Mouse (Mus musculus) stomach, embryonic 15.5 days (tissue): ENCODE measurements around the gene Hamp. TPM values are rescaled to one million over a fixed set of nuclear protein-coding genes. Genes with fewer than 3 reads are reported as not detected.

ENCODE experiments used
- ATAC-seq: fragments of 200-750 bp; cut with Nextera tagmentation; 2 replicates; pipeline ENCODE4 v1.8.0; 2017; ENCODE audit warnings: low read depth, moderate number of reproducible peaks, moderate TSS enrichment; ENCODE audit not compliant: insufficient read depth, low FRiP score
- H3K27ac ChIP-seq: fragments of 300-500 bp; sonication (generic); 2 replicates; pipeline ENCODE4 v1.5.1; 2015; ENCODE audit warnings: mild to moderate bottlenecking, inconsistent platforms
- H3K27me3 ChIP-seq: fragments of 300-500 bp; sonication (generic); replicated peaks from 2 replicates; pipeline ENCODE4 v1.6.1; 2015; ENCODE audit warnings: inconsistent platforms
- H3K36me3 ChIP-seq: fragments of 300-500 bp; sonication (generic); 2 replicates; pipeline ENCODE4 v1.6.1; 2015; ENCODE audit warnings: inconsistent platforms
- H3K4me1 ChIP-seq: fragments of 300-500 bp; sonication (generic); 2 replicates; pipeline ENCODE4 v1.6.1; 2015; ENCODE audit warnings: inconsistent platforms
- H3K4me2 ChIP-seq: fragments of 300-500 bp; sonication (generic); 2 replicates; pipeline ENCODE4 v1.6.1; 2015; ENCODE audit warnings: mild to moderate bottlenecking, inconsistent platforms
- H3K4me3 ChIP-seq: fragments of 300-500 bp; sonication (generic); replicated peaks from 2 replicates; pipeline ENCODE4 v1.5.1; 2015; ENCODE audit warnings: inconsistent platforms
- H3K9ac ChIP-seq: fragments of 300-500 bp; sonication (generic); 2 replicates; pipeline ENCODE4 v1.6.1; 2015; ENCODE audit warnings: inconsistent platforms
- H3K9me3 ChIP-seq: fragments of 300-500 bp; sonication (generic); 2 replicates; pipeline ENCODE4 v1.6.1; 2016; ENCODE audit warnings: inconsistent platforms
- WGBS: fragments of 180-500 bp; shearing (Covaris S2); methylation state at CpG from one replicate; pipeline ENCODE4 v1.1.7; 2015; 5-methylcytosine and 5-hydroxymethylcytosine counted together
- polyA plus RNA-seq: library from polyadenylated mRNA; unstranded; fragments of >200 nt; fragmentation: Nextera tagmentation; extraction: Ambion mirVana; gene quantifications from 2 replicates; pipeline ENCODE4 v1.2.1, GENCODE M21; 2015

Hamp gene
- polyA plus RNA-seq: 0.39 and 1.8 TPM in 2 replicates

DNA sequence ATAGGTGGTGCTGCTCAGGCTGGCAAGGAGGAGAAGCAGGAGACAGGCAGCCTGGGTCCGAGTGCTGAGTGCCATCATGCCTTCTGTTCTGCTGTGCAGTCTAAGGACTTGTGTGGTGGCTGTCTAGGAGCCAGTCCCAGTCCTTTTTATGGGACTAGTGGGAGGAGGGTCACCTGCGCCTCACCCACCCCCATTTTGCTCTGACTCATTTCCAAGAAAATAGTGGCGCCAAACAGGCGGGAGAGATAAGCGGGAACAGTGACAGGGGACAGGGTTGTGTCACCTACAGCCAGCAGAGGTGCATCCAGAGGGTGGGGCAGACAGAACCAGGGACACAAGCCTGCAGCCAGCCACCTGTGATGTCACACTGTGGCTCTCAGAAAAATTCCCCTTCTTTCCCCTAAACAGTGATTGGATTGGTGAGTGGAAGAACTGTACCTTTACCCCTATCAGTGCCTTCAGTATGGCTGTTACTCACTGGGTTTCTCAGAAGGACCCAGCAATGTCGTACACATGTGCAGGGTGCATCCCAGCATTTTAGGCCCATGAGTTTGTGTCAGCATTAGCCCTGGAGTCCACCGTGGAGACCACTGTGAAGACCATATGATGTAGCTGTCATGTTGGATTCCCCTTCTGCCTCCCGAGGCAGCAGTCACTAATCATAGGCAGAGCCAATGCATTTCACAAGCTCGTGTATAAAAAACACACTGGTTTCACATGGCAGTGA, at the start of gene Hamp:
Hamp (minus strand) TSS at position 124 of the 727 bp plus-strand sequence.
- Histone ChIP-seq H3K4me2 (no peak within 1 kb of the TSS), H3K9me3 (no peaks in the 10 kb centered on the region), H3K4me3 (no peak within 1 kb of the TSS), H3K4me1 (no peaks in the 10 kb centered on the region), H3K27ac (no peak within 1 kb of the TSS), H3K9ac (no peak within 1 kb of the TSS), H3K36me3 (0 out of 2 replicates have a peak, but pooled peaks cover 2% of the 10 kb centered on the region), H3K27me3 (no peaks in the 10 kb centered on the region)
- ATAC-seq: no peak
- 59% methylated on average over 9 of the region's 9 CpGs for WGBS

GRCm38 (mm10) chr7:30992148-30992547, 48.3 kb upstream of the Hamp start:
- H3K27me3 ChIP-seq: no peaks in the 10 kb centered on the region
- no peaks in the 10 kb centered on the region for H3K9me3 ChIP-seq
- no peak overlapping the region for H3K9ac ChIP-seq
- 65% methylated on average over 5 of the region's 5 CpGs for WGBS
- H3K4me3 ChIP-seq: no peak overlapping the region
- ATAC-seq: no peak
- H3K27ac ChIP-seq: no peak overlapping the region
- no peak overlapping the region for H3K4me2 ChIP-seq
- no peaks in the 10 kb centered on the region for H3K36me3 ChIP-seq
- H3K4me1 ChIP-seq: no peaks in the 10 kb centered on the region

DNA sequence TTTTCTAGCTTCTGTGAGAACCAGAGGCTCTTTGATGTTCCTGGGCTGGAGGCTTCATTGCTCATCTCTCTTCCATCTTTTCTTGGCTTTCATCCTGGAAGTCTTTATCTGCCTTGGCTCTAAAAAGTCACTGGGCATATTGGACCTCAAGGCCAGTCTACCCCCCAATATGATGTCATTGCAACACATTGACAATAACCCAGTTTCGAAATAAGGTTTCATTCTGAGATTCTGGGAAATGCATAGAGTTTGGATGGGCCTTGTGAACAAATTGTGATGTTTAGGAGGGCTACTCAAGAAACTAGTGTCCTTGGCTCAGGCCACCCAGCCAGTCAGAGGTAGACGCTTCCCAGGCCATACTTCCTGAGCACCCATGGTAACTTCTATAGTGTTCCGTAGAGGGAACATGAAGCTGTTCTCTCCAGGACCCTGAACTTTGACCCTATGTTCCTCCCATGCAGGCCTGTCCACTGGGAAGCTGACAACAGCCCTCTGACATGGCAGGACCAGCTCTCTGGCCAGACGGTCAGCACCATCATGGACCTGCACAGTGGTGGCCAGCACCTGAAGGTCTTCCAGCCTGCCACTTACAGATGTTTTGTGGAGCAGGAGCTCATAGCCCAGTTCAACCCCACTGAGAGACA, 44.8 kb upstream of the Hamp start:
- H3K36me3 ChIP-seq: no peaks in the 10 kb centered on the region
- no peak overlapping the region for H3K4me3 ChIP-seq
- ATAC-seq: no peak
- no peaks in the 10 kb centered on the region for H3K27me3 ChIP-seq
- no peaks in the 10 kb centered on the region for H3K9me3 ChIP-seq
- WGBS: 85% methylated on average over 4 of the region's 4 CpGs
- H3K27ac ChIP-seq: no peak overlapping the region
- H3K4me2 ChIP-seq: no peak overlapping the region
- H3K9ac ChIP-seq: no peak overlapping the region
- no peaks in the 10 kb centered on the region for H3K4me1 ChIP-seq

GRCm38 (mm10) chr7:30985357-30985756, 41.5 kb upstream of the Hamp start:
- Histone ChIP-seq H3K9me3 (no peaks in the 10 kb centered on the region), H3K9ac (no peak overlapping the region), H3K36me3 (no peaks in the 10 kb centered on the region), H3K4me1 (no peaks in the 10 kb centered on the region), H3K4me2 (no peak overlapping the region), H3K27ac (no peak overlapping the region), H3K4me3 (no peak overlapping the region), H3K27me3 (no peaks in the 10 kb centered on the region)
- 84% methylated on average over 9 of the region's 9 CpGs for WGBS
- no peak for ATAC-seq

GRCm38 (mm10) chr7:30981703-30982102, 37.9 kb upstream of the Hamp start:
- Histone ChIP-seq H3K27me3 (no peaks in the 10 kb centered on the region), H3K36me3 (no peaks in the 10 kb centered on the region), H3K9ac (no peak overlapping the region), H3K4me3 (no peak overlapping the region), H3K4me1 (no peaks in the 10 kb centered on the region), H3K9me3 (no peaks in the 10 kb centered on the region), H3K4me2 (no peak overlapping the region), H3K27ac (no peak overlapping the region)
- WGBS: 89% methylated on average over 4 of the region's 4 CpGs
- ATAC-seq: no peak

- ATAC-seq: peak; percentile 92
- Histone ChIP-seq H3K9ac (peak within 1 kb of the TSS; percentile 39), H3K36me3 (no peaks in the 10 kb centered on the region), H3K4me3 (peak within 1 kb of the TSS; percentile 51), H3K27ac (peak within 1 kb of the TSS; percentile 94), H3K9me3 (no peaks in the 10 kb centered on the region), H3K4me2 (peak within 1 kb of the TSS; percentile 67), H3K27me3 (0 out of 2 replicates have a peak, but pooled peaks cover 9% of the 10 kb centered on the region), H3K4me1 (0 out of 2 replicates have a peak, but pooled peaks cover 6% of the 10 kb centered on the region)
- WGBS: under 1% methylated on average over 37 of the region's 37 CpGs
Observed at GRCm38 (mm10) chr7:30973501-30974289, 29.9 kb upstream of the Hamp start, which contains the start of gene Fam187b. Gene Fam187b, plus strand, starts transcription at chr7:30973790.

- Histone ChIP-seq H3K4me2 (peak within 1 kb of the TSS; percentile 67), H3K9ac (peak within 1 kb of the TSS; percentile 39), H3K36me3 (no peaks in the 10 kb centered on the region), H3K4me3 (peak within 1 kb of the TSS; percentile 51), H3K4me1 (0 out of 2 replicates have a peak, but pooled peaks cover 6% of the 10 kb centered on the region), H3K27me3 (0 out of 2 replicates have a peak, but pooled peaks cover 9% of the 10 kb centered on the region), H3K27ac (peak within 1 kb of the TSS; percentile 94), H3K9me3 (no peaks in the 10 kb centered on the region)
- ATAC-seq: no peak
- WGBS: under 1% methylated on average over 19 of the region's 19 CpGs
Observed at GRCm38 (mm10) chr7:30973251-30973500, 29.3 kb upstream of the Hamp start, which contains the start of gene Lsr. Gene Lsr, minus strand, starts transcription at chr7:30973464.

DNA sequence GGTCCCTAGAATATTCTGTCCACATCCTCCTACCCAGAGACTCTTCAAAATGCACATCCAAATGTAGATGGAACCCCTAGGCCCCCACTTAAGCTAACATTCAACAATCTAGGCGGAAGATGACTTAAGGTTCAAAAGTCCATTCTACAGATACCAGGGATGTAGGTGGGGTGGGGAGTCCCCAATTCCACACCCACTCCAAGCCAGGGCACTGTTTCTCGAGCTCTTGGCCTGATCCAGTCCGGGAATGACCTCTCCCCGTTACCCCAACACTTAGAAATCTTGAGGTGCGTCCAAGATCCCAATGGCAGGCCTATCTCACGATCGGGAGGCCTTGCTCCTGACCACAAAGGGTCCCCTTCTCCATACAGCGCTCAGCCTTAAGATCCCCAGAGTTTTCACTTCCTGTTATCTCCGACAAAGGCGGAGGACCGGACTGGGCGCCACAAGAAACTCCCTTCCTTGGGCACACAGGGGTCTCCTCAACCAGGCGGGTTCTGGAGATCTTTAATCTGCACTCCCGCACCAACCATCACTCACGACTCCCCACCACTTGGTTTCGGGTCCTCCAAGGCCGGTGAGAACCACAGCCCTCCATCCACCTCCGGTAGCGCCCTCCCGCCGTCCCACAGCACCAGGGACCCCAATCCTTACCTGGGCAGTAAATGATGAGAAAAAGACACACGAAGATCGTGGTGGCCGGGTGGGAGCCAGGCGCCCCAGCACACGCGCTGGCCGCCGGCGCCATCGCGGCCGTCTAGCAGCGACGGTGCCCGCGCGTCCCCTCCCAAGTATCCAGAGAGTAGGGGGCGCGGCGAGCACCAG, 28.8 kb upstream of the Hamp start:
- Histone ChIP-seq H3K9ac (peak overlapping the region; percentile 39), H3K27ac (peak overlapping the region; percentile 73), H3K27me3 (0 out of 2 replicates have a peak, but pooled peaks cover 9% of the 10 kb centered on the region), H3K9me3 (no peaks in the 10 kb centered on the region), H3K4me1 (0 out of 2 replicates have a peak, but pooled peaks cover 6% of the 10 kb centered on the region), H3K4me3 (peak overlapping the region; percentile 51), H3K4me2 (peak overlapping the region; percentile 67), H3K36me3 (no peaks in the 10 kb centered on the region)
- 4% methylated on average over 41 of the region's 41 CpGs for WGBS
- peak; percentile 31 for ATAC-seq

GRCm38 (mm10) chr7:30971901-30972300, 28.1 kb upstream of the Hamp start:
- ATAC-seq: no peak
- Histone ChIP-seq H3K27ac (no peak overlapping the region), H3K4me2 (peak overlapping the region; percentile 67), H3K4me1 (0 out of 2 replicates have a peak, but pooled peaks cover 6% of the 10 kb centered on the region), H3K9ac (no peak overlapping the region), H3K27me3 (0 out of 2 replicates have a peak, but pooled peaks cover 9% of the 10 kb centered on the region), H3K36me3 (no peaks in the 10 kb centered on the region), H3K9me3 (no peaks in the 10 kb centered on the region), H3K4me3 (peak overlapping the region; percentile 51)
- WGBS: 83% methylated on average over 15 of the region's 15 CpGs

DNA sequence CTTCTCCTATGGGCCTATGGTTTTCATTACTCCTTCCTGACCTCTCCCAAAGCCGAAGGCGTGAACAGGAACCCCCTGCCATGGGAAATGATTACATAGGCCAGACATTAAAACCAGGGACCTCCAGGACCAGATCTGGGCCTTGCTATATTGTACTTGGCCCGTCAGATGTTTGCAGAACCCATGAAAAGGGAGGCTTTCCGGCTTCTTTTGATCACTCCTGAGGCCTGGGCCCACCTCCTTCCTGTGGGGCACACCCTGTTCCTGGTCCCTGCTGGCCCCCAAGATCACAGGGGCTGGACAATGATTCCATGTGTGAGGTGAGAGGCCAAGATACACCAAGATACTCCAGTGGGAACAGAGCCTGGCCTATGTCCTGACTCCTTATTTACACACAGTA, 25.3 kb upstream of the Hamp start:
- Histone ChIP-seq H3K36me3 (no peaks in the 10 kb centered on the region), H3K27me3 (0 out of 2 replicates have a peak, but pooled peaks cover 9% of the 10 kb centered on the region), H3K9me3 (no peaks in the 10 kb centered on the region), H3K27ac (no peak overlapping the region), H3K4me3 (no peak overlapping the region), H3K4me1 (0 out of 2 replicates have a peak, but pooled peaks cover 6% of the 10 kb centered on the region), H3K4me2 (no peak overlapping the region), H3K9ac (no peak overlapping the region)
- WGBS: 80% methylated on average over 4 of the region's 4 CpGs
- no peak for ATAC-seq

DNA sequence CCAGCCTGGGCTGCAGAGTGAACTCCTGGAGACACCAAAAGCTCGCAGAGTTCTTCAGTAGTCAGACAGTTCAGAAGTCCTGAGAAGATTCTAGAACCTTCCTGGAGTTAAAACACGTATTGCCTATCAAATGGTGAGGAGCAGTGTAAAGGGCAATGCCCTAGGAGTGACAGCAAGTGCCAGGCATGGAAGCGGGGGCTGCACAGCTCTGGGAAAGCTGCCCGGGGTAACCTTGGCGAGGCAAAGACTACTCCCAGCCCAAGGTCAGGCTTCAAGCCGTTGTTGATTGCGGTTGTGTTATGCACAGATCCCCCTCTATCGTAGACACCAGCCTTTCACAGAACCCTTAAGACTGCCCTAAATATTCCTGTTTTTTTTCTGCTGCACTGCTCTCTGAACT, 24.8 kb upstream of the Hamp start:
- Histone ChIP-seq H3K9ac (no peak overlapping the region), H3K27me3 (0 out of 2 replicates have a peak, but pooled peaks cover 8% of the 10 kb centered on the region), H3K4me2 (no peak overlapping the region), H3K4me3 (no peak overlapping the region), H3K36me3 (no peaks in the 10 kb centered on the region), H3K27ac (no peak overlapping the region), H3K4me1 (0 out of 2 replicates have a peak, but pooled peaks cover 4% of the 10 kb centered on the region), H3K9me3 (no peaks in the 10 kb centered on the region)
- 83% methylated on average over 8 of the region's 8 CpGs for WGBS
- ATAC-seq: no peak
